Mouse (Mus musculus): ENCODE results near the gene Zfp738. TPM values are rescaled to one million over a fixed set of nuclear protein-coding genes. Genes with fewer than 3 reads are reported as not detected.

The Zfp738 gene
- total RNA-seq (2023) = 1 to 10 TPM; 6.0 to 8.1 TPM

GRCm38 (mm10) chr13:67686971-67687370, at the start of gene Zfp738:
TSS of gene Zfp738 (minus strand) at chr13:67687071.

GRCm38 (mm10) chr13:67728641-67729318, 41.9 kb upstream of the Zfp738 start, which contains the start of gene Zfp65:
TSS of gene Zfp65 (minus strand) at chr13:67729173.

GRCm38 (mm10) chr13:67637294-67638007, 49.4 kb downstream of the Zfp738 start, which contains the start of the genes Gm49345 and Zfp729a:
TSS of gene Gm49345 (minus strand) at chr13:67637769.
TSS of gene Zfp729a (minus strand) at chr13:67637791.

GRCm38 (mm10) chr13:67609066-67609876, 77.6 kb downstream of the Zfp738 start, which contains the start of gene Zfp729b:
TSS of gene Zfp729b (minus strand) at chr13:67609707.

Other genes starting within 250 kb of the Zfp738 start
- 1 to 10 TPM; 3.2 to 4.1 TPM for gene Zfp874a, start 235.4 kb downstream of the Zfp738 start, total RNA-seq (2023)
- 1 to 10 TPM; 5.7 to 6.2 TPM for gene Zfp874b, start 202.8 kb downstream of the Zfp738 start, total RNA-seq (2023)
- gene Zfp58, start 186.5 kb downstream of the Zfp738 start, total RNA-seq (2023) = 1 to 10 TPM; 4.1 to 5.2 TPM
- gene Gm26965, start 160.9 kb downstream of the Zfp738 start, total RNA-seq (2023) = not detected
- 10 to 100 TPM; 12.9 to 15.0 TPM for gene Zfp87, start 160.9 kb downstream of the Zfp738 start, total RNA-seq (2023)
- gene Zfp748, start 133.2 kb downstream of the Zfp738 start, total RNA-seq (2023) = 1 to 10 TPM; 4.2 to 5.4 TPM
- 10 to 100 TPM in 1 of 2 experiments, 1 to 10 TPM in 1; 8.9 to 10.7 TPM for gene Zfp729b, start 77.4 kb downstream of the Zfp738 start, total RNA-seq (2023)
- 1 to 10 TPM in 1 of 2 experiments, under 1 TPM in 1; 0.78 to 1.7 TPM for gene Gm49345, start 49.3 kb downstream of the Zfp738 start, total RNA-seq (2023)
- gene Zfp729a, start 49.3 kb downstream of the Zfp738 start, total RNA-seq (2023) = 10 to 100 TPM in 1 of 2 experiments, 1 to 10 TPM in 1; 10.0 TPM
- 1 to 10 TPM; 6.4 to 8.1 TPM for gene Zfp65, start 42.1 kb upstream of the Zfp738 start, total RNA-seq (2023)
- 1 to 10 TPM; 1.7 to 1.8 TPM for gene Zfp85, start 68.2 kb upstream of the Zfp738 start, total RNA-seq (2023)
- under 1 TPM; 0.44 to 0.47 TPM for gene Zfp493, start 92.6 kb upstream of the Zfp738 start, total RNA-seq (2023)
- gene Zfp273, start 126.7 kb upstream of the Zfp738 start, total RNA-seq (2023) = 1 to 10 TPM in 1 of 2 experiments, under 1 TPM in 1; 0.71 to 1.2 TPM
- not detected for gene Gm10037, start 144.0 kb upstream of the Zfp738 start, total RNA-seq (2023)
- not detected for gene BC048507, start 176.3 kb upstream of the Zfp738 start, total RNA-seq (2023)